ENCODE assay signal across 32 mouse cellular contexts in genomic region chr11:24217741-24218333, GRCm38 (mm10).
DNase-seq lines count a peak whose midpoint lies in the region; ATAC-seq and TF ChIP-seq lines count a peak whose summit lies in the region.
"Had no signal": no experiment of that assay in that cellular context is flagged by ENCODE, and none has a peak within 500 bp of the region (broad histone marks: within the 10 kb centered on the region; RNA-seq: fewer than 3 reads in every experiment).

No protein-coding gene starts in this region.

- peak; percentile 5; the same call in 1 of the 2 replicates for TF ChIP-seq CTCF in heart, postnatal 0 days (IDR thresholded peaks at IDR 0.05; ENCODE audit: low read depth)
- 0 out of 2 replicates have a peak, but pooled peaks have one; percentile 8 for TF ChIP-seq CTCF in midbrain, postnatal 0 days (IDR thresholded peaks at IDR 0.05)

- no peak overlapping the region for H3K4me2 ChIP-seq in heart, postnatal 0 days (ENCODE audit: low read depth, low read length)
- no peak overlapping the region for H3K4me2 ChIP-seq in heart, embryonic 11.5 days
- no peak overlapping the region for H3K4me2 ChIP-seq in midbrain, postnatal 0 days (ENCODE audit: low read depth, low read length, poor library complexity, severe bottlenecking)
- H3K4me2 ChIP-seq in midbrain, embryonic 14.5 days (ENCODE audit: low read length) = no peak overlapping the region
- H3K4me2 ChIP-seq: embryonic facial prominence, embryonic 15.5 days; heart, embryonic 12.5 days; hindbrain, embryonic 15.5 days; liver, embryonic 13.5 days; lung, embryonic 15.5 days; midbrain, embryonic 13.5 days had no signal

- H3K4me1 ChIP-seq in heart, postnatal 0 days (ENCODE audit: control insufficient read depth, insufficient read depth) = no peaks in the 10 kb centered on the region
- H3K4me1 ChIP-seq in heart, embryonic 11.5 days (ENCODE audit: control insufficient read depth, insufficient read depth, low read length) = no peaks in the 10 kb centered on the region
- no peaks in the 10 kb centered on the region for H3K4me1 ChIP-seq in midbrain, postnatal 0 days (ENCODE audit: insufficient read depth, low read length)
- H3K4me1 ChIP-seq in midbrain, embryonic 14.5 days (ENCODE audit: control insufficient read depth, insufficient read depth, low read length) = no peaks in the 10 kb centered on the region
- H3K4me1 ChIP-seq: embryonic facial prominence, embryonic 15.5 days; hindbrain, embryonic 10.5 days; hindbrain, embryonic 15.5 days; midbrain, embryonic 13.5 days had no signal

- TF ChIP-seq EP300 in heart, postnatal 0 days (IDR thresholded peaks at IDR 0.05; ENCODE audit: low read depth) = no peak

- no peak overlapping the region for H3K27ac ChIP-seq in heart, postnatal 0 days (ENCODE audit: low read depth)
- H3K27ac ChIP-seq in heart, embryonic 11.5 days (ENCODE audit: low read depth, low read length) = no peak overlapping the region
- H3K27ac ChIP-seq in midbrain, postnatal 0 days (ENCODE audit: low read depth, low read length) = no peak overlapping the region
- no peak overlapping the region for H3K27ac ChIP-seq in midbrain, embryonic 14.5 days (replicated peaks; ENCODE audit: low read depth, low read length)
- H3K27ac ChIP-seq: embryonic facial prominence, embryonic 10.5 days; embryonic facial prominence, embryonic 15.5 days; hindbrain, embryonic 10.5 days; hindbrain, embryonic 15.5 days; liver, embryonic 13.5 days; lung, embryonic 15.5 days; midbrain, embryonic 13.5 days had no signal

- 87% methylated on average over 6 of the region's 6 CpGs for WGBS in heart, postnatal 0 days
- 86% methylated on average over 6 of the region's 6 CpGs for WGBS in heart, embryonic 11.5 days (ENCODE audit: insufficient replicate concordance)
- 91% methylated on average over 6 of the region's 6 CpGs for WGBS in midbrain, postnatal 0 days
- WGBS in midbrain, embryonic 14.5 days = 91% methylated on average over 6 of the region's 6 CpGs

- H3K9me3 ChIP-seq in heart, postnatal 0 days (replicated peaks; ENCODE audit: control insufficient read depth, low read length) = no peaks in the 10 kb centered on the region
- no peaks in the 10 kb centered on the region for H3K9me3 ChIP-seq in heart, embryonic 11.5 days (replicated peaks; ENCODE audit: control insufficient read depth, low read length)
- H3K9me3 ChIP-seq in midbrain, postnatal 0 days (ENCODE audit: low read length) = no peaks in the 10 kb centered on the region
- no peaks in the 10 kb centered on the region for H3K9me3 ChIP-seq in midbrain, embryonic 14.5 days (ENCODE audit: control insufficient read depth, low read length)
- H3K9me3 ChIP-seq: embryonic facial prominence, embryonic 10.5 days; embryonic facial prominence, embryonic 15.5 days; heart, embryonic 12.5 days; hindbrain, embryonic 10.5 days; hindbrain, embryonic 15.5 days; liver, embryonic 13.5 days; lung, embryonic 15.5 days; megakaryocyte, embryonic 14.5 days; midbrain, embryonic 13.5 days had no signal

- H3K36me3 ChIP-seq in heart, postnatal 0 days (replicated peaks; ENCODE audit: control insufficient read depth, insufficient read depth, low read length) = no peaks in the 10 kb centered on the region
- no peaks in the 10 kb centered on the region for H3K36me3 ChIP-seq in heart, embryonic 11.5 days (ENCODE audit: control insufficient read depth, insufficient read depth, low read length)
- H3K36me3 ChIP-seq in midbrain, postnatal 0 days (ENCODE audit: insufficient read depth, low read length) = no peaks in the 10 kb centered on the region
- no peaks in the 10 kb centered on the region for H3K36me3 ChIP-seq in midbrain, embryonic 14.5 days (ENCODE audit: control insufficient read depth, insufficient read depth, low read length)
- H3K36me3 ChIP-seq: embryonic facial prominence, embryonic 10.5 days; embryonic facial prominence, embryonic 15.5 days; heart, embryonic 12.5 days; hindbrain, embryonic 10.5 days; hindbrain, embryonic 15.5 days; liver, embryonic 13.5 days; lung, embryonic 15.5 days; midbrain, embryonic 13.5 days had no signal

- H3K9ac ChIP-seq in heart, postnatal 0 days (replicated peaks; ENCODE audit: low read depth, low read length) = no peak overlapping the region
- no peak overlapping the region for H3K9ac ChIP-seq in heart, embryonic 11.5 days (ENCODE audit: low read depth, low read length)
- H3K9ac ChIP-seq in midbrain, postnatal 0 days (replicated peaks; ENCODE audit: low read length, poor library complexity, severe bottlenecking) = no peak overlapping the region
- H3K9ac ChIP-seq in midbrain, embryonic 14.5 days (replicated peaks; ENCODE audit: low read length) = no peak overlapping the region
- H3K9ac ChIP-seq: embryonic facial prominence, embryonic 15.5 days; heart, embryonic 12.5 days; hindbrain, embryonic 15.5 days; liver, embryonic 13.5 days; lung, embryonic 15.5 days; midbrain, embryonic 13.5 days had no signal

- no peak overlapping the region for H3K4me3 ChIP-seq in heart, postnatal 0 days (ENCODE audit: low read depth, low read length)
- H3K4me3 ChIP-seq in heart, embryonic 11.5 days (ENCODE audit: low read depth, low read length) = no peak overlapping the region
- H3K4me3 ChIP-seq in midbrain, postnatal 0 days (ENCODE audit: low read depth, low read length) = no peak overlapping the region
- H3K4me3 ChIP-seq in midbrain, embryonic 14.5 days (replicated peaks; ENCODE audit: low read depth, low read length) = no peak overlapping the region
- H3K4me3 ChIP-seq: embryonic facial prominence, embryonic 10.5 days; embryonic facial prominence, embryonic 15.5 days; heart, embryonic 12.5 days; hindbrain, embryonic 10.5 days; hindbrain, embryonic 15.5 days; liver, embryonic 13.5 days; lung, embryonic 15.5 days; megakaryocyte, embryonic 14.5 days; midbrain, embryonic 13.5 days had no signal

- ATAC-seq in heart, postnatal 0 days (ENCODE audit: insufficient read depth, low read depth) = no peak
- no peak for ATAC-seq in heart, embryonic 11.5 days (replicated peaks; ENCODE audit: insufficient number of reproducible peaks, low FRiP score, low TSS enrichment)
- no peak for ATAC-seq in midbrain, postnatal 0 days (ENCODE audit: low FRiP score)
- no peak for ATAC-seq in midbrain, embryonic 14.5 days (ENCODE audit: low FRiP score, low TSS enrichment)
- peak; percentile 66 for ATAC-seq in megakaryocyte, adult 5-6 weeks (ENCODE audit: poor library complexity, severe bottlenecking)
- ATAC-seq: forebrain, embryonic 14.5 days; inflammation-experienced regulatory T-cells, adult 6 months; midbrain, embryonic 13.5 days; Patski had no signal

- no peaks in the 10 kb centered on the region for H3K27me3 ChIP-seq in heart, postnatal 0 days (ENCODE audit: control insufficient read depth, insufficient read depth, low read length)
- H3K27me3 ChIP-seq in heart, embryonic 11.5 days (ENCODE audit: control insufficient read depth, insufficient read depth, low read length) = no peaks in the 10 kb centered on the region
- H3K27me3 ChIP-seq in midbrain, postnatal 0 days (ENCODE audit: insufficient read depth, low read length) = no peaks in the 10 kb centered on the region
- no peaks in the 10 kb centered on the region for H3K27me3 ChIP-seq in midbrain, embryonic 14.5 days (ENCODE audit: control insufficient read depth, insufficient read depth, low read length)
- H3K27me3 ChIP-seq: embryonic facial prominence, embryonic 15.5 days; heart, embryonic 12.5 days; hindbrain, embryonic 15.5 days; liver, embryonic 13.5 days; lung, embryonic 15.5 days; midbrain, embryonic 13.5 days had no signal

- no peak for DNase-seq in heart, postnatal 0 days (ENCODE audit: low spot score)
- no peak for DNase-seq in midbrain, postnatal 0 days (ENCODE audit: low spot score)
- DNase-seq in midbrain, embryonic 14.5 days = no peak
- no peak for DNase-seq in left cerebral cortex, adult 8-10 months (ENCODE audit: low spot score in 2 of 2)
- no peak for DNase-seq in kidney, adult 8-10 months
- DNase-seq in thymus, postnatal 4 days = no peak
- DNase-seq: adrenal gland, postnatal 10 days; cerebellum, adult 18-20 months; cerebellum, postnatal 10 days; gastrocnemius, postnatal 25 days; heart, adult 18-20 months; heart, postnatal 10 days; kidney, adult 9 months; kidney, postnatal 10 days; layer of hippocampus, adult 9-11 months; left cerebral cortex, postnatal 4 days; liver, embryonic 13.5 days; right cerebral cortex, adult 18-20 months; right cerebral cortex, postnatal 4 days had no signal
